Mouse (Mus musculus): ENCODE data around the gene Rpp14. TPM values are rescaled to one million over a fixed set of nuclear protein-coding genes. Genes with fewer than 3 reads are reported as not detected.

Rpp14 gene
- polyA plus RNA-seq (2017; shearing (Covaris generic)): 60.2 TPM

DNA sequence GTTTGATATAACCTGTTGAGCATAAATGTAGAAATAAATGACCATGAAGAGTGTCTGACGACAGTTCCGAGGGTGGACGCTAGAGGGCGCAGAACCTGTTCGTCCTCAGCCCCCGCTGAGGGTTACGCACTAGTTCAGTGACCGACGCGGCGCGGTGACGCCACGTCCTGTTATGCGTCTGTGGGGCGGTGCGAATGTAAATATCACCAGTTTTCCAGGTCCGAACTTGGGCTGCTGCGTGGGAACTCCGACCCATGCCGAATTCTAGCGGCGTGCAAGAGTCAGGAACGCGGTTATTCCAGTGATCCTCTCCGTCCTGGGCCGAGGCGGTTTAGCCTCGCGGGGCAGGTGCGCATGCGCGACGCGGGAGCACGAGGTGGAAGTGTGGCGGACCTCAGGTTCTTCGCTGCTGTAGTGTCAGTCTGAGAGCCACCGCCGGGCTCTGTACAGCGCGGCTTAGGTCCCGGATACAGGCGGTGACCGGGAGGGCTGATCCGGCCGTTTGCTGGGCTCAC, at the start of gene Rpp14:
Gene Rpp14, plus strand, starts transcription at position 203 of the 515 bp plus-strand sequence.

DNA sequence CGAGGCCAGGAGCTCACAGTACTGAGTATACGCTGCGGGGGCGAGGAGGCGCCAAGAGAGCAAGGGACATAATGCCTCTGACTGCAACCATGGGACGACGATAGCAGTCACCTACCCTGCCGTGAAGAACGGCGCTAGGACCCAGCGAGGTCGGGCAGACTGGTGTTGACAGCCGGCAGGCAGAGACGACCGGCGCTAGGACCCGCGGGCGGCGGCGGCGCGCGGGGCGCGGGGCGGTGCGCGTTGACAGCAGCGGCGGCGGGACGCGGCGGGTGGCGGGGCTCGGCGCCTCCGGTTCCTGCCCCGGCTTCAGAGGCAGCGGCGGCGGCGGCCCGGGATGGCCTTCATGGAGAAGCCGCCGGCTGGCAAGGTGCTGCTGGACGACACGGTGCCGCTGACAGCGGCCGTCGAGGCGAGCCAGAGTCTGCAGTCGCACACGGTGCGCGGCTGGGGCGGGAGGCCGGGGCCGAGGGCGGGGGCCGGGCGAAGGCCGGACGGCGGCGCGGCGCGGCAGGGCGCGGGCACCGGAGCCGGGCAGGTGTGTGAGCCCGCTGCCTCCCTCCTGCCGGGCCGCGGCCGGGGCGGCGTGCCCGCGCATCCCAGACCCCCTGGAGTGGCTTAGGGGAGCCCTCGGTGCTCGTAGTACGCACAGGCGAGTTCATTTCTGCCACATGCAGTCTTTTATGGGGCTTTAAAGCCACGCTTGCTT, 18.0 kb downstream of the Rpp14 start, which contains the start of gene Pxk:
Gene Pxk, plus strand, starts transcription at position 234 of the 709 bp plus-strand sequence.

Other genes with a start within 250 kb of the Rpp14 start
- not detected for gene Gm45521, start 123.1 kb upstream of the Rpp14 start, polyA plus RNA-seq (2017; shearing (Covaris generic))
- gene Dnase1l3, start 85.8 kb upstream of the Rpp14 start, polyA plus RNA-seq (2017; shearing (Covaris generic)): 1.1 TPM
- 37.9 TPM for gene Abhd6, start 77.5 kb upstream of the Rpp14 start, polyA plus RNA-seq (2017; shearing (Covaris generic))
- 26.1 TPM for gene Pxk, start 17.8 kb downstream of the Rpp14 start, polyA plus RNA-seq (2017; shearing (Covaris generic))
- gene Pdhb, start 92.7 kb downstream of the Rpp14 start, polyA plus RNA-seq (2017; shearing (Covaris generic)): 185 TPM
- 1.4 TPM for gene Kctd6, start 133.8 kb downstream of the Rpp14 start, polyA plus RNA-seq (2017; shearing (Covaris generic))
- not detected for gene Acox2, start 179.0 kb downstream of the Rpp14 start, polyA plus RNA-seq (2017; shearing (Covaris generic))
- not detected for gene Fam107a, start 237.7 kb downstream of the Rpp14 start, polyA plus RNA-seq (2017; shearing (Covaris generic))